Mouse (Mus musculus) MN1 (cell line): ENCODE measurements around the gene Lhx8.

ENCODE experiments used
- DNase-seq: peaks from one replicate; pipeline ENCODE4 v3.0.0-alpha.2; 2016; ENCODE audit warnings: low spot score

The Lhx8 gene

DNA sequence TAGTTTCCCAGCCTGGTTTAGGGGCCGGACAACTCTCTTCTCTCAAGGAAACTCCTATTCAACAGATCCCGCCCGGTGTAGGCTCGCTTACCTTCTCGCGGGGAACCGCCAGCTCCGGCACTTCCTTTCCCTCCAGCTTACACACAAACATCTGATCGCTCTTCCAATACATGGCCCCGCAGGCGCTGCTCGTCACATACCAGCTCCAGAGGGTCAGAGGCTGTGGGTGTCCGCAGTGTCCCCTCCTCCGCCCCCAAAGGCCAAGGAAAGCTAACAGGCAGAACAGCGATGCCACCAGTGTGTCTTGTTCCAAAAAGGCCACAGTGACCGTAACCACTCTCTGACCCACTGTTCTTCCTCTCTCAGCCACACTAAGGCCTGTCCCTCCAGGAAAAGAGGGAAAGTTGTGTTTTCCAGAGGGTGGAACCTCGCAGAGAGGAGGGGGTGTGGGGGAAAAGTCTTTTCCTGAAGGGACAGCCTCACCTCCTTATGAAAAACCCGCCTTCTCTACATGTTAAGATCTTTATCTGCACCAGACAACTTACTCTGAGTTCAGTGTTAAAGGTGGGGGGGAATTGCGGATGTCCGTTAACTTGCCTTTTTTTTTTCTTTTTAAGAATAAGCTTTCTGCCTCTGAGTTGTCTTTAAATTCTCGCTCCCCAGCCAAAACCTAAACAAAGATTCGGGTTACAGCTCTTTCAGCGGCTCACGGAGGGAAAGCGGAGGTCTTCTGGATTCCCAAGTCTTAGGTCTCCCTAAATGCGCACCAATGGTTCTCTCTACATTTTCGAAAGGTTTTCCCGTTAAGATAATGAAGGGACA, at the start of gene Lhx8:
TSS of gene Lhx8 (minus strand) at position 479 of the 822 bp plus-strand sequence.
- no peak for DNase-seq

DNA sequence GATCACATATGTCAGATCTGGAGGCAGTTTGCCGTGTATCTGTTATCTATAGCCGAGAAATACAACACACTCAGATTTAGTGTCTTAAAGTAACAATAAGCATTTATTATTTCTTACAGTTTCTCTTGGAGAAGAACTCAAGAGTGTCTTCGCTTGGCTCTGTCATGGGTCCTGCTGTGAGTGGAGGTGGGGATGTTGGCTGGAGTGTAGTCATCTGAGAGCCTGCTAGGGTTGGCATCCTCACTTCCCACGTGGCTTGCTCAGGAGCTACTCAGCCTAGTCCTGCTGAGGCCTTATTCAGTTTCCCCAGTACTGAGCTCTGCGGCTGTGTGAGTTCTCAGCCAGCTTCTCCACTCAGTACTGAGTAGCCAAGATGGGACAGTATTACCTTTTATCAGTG, 43.1 kb upstream of the Lhx8 start:
- DNase-seq = no peak

DNA sequence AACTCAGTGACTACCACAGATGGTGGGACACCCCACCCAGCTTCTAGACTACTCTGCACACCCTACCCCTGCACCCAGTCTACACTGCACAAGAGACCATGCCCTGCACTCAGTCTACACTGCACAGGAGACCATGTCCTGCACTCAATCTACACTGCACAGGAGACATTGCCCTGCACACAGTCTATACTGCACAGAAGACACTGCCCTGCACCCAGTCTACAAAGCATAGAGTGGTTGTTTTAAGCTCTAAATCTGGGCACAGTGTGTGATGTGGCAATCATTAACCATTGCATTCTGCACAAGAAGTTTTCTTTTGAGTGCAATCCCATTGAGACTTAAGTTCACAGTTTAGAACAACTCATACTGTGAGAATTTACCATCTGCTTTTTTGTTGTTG, 42.2 kb upstream of the Lhx8 start:
- DNase-seq = no peak

DNA sequence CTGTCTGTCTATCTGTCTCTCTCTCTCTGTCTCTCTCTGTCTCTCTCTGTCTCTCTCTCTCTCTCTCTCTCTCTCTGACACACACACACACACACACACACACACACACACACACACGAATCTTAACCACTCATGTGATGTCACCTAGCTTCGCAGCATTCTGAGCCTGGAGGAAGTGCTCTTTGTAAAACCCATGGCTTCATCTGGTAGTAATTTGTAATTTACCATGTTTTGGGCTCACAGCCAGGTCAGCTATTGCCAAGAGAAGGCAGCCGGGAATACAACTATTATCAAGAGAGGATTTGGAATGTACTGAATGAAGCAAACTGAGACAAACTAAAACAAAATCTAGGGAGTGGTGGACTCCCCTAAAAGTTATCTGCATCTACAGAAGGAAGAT, 36.9 kb upstream of the Lhx8 start:
- DNase-seq = no peak

DNA sequence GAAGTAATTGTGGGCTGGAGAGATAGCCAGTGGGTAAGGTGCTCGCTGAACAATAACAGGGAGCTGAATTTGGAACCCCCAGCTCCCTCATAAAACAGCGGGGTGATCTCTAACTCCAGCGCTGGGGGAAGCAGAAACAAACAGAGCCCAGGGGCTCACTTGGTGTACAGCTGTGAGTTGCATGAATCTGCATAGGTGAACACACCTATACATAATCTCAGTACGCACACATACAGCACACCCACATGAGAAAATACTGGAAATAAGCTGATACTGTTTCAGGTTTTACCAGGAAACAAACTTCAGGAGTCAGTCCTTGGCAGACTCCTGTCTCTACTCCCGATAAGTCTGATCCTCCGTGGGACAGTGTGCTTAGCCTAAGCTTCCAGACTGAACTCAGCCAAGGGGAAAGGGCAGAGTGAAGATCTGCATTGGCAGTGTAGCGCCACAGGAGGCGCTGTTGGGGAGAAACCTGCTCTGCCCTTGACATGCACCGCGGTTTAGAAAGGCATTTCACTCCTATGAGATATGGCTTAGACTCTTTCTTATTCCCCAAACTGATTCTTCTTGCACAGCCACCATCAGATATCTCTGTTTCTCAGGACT, 34.2 kb upstream of the Lhx8 start:
- no peak for DNase-seq

DNA sequence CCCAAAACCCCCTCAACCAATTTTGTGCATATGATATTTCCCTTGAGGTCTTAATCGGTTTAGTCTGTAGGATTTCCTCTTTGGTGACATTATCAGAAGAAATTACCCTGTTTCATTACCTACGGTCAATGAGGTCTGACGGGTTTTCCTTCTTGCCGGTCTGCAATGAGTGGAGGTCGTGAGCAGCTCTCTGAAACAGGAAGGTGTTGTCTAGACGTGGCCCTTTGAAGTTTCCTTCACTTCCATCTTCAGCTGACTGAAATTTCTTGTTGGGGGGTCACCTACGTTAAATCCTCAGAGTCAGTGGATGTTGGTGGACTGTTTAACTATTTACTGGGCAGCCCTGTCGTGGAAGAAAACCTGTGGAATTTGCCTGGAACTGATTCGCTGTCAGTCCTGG, 33.0 kb upstream of the Lhx8 start:
- no peak for DNase-seq

DNA sequence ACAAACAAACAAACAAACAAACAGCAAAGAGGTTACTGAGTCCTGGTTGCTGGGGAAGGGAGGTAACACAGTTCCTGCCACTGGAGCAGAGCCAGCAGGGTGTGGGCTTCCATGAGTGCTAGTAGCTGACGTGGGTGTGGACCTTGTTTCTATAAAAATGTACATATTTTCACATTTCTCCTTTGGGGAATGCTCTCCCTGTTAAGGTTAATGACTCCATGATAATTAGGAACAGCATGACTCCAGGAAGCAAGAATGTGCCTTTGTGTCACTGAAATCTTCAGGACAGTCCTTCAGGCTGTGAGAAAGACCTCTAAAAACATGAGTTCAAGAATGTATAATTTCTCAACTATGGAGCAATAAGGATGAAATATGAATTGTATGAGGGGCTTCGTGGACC, 28.8 kb upstream of the Lhx8 start:
- no peak for DNase-seq

DNA sequence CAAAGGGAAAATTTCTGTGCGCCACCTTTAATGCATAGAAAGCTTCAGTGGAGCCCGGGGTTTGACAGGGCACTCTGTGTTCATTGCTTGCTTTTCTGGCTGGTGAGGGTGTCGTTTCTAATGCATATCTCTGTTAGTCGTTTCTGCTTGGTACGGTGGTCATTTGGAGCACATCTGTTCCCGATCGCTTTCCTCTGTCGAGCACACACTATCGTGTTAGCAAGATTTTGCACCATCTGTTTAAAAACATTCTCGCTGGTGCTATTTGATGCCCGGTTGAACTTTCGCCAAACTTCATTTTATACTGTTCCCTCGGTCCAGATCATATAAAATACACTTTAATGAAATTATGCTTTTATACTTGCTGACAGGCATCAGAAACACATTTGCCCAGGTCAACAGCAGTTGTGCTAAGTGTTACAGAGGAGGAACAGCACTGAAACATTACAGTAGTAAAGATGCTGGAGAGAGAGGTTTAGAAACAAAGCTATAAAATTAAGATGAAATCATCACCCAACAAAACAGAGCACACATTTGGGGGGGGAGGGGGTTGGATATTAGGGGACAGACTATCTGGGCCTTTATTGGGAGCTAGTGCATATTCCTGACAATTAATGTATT, 9.9 kb upstream of the Lhx8 start:
- no peak for DNase-seq

DNA sequence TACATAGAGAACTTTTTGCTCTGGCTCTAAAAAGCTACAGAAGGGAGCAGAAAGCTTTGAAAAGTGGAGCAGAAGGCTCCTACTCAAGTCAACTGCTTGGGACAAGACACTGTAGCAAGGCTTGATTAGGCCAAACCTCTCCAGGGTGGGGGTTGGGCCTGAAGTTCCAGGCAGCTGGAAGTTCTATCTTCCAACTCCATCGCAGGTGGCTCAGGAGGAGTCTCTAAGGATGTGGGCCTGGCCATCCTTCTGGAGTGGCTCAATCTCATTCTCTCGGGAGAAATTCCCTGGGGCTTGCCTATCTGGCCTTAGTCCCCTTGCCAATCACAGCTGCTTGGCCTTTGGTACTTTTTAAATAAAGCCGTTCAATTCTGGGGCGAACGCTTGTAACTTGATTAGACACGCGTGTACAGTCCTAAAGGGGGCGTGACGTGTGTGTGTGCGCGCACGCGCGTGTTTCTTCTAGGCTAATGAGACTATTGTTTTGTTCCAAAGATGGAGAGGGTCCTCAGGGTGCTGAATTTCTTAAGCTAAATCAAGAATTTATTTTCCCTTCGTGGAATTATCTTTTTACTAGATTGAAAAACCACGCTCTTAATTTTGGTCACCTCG, 9.3 kb upstream of the Lhx8 start:
- no peak for DNase-seq

DNA sequence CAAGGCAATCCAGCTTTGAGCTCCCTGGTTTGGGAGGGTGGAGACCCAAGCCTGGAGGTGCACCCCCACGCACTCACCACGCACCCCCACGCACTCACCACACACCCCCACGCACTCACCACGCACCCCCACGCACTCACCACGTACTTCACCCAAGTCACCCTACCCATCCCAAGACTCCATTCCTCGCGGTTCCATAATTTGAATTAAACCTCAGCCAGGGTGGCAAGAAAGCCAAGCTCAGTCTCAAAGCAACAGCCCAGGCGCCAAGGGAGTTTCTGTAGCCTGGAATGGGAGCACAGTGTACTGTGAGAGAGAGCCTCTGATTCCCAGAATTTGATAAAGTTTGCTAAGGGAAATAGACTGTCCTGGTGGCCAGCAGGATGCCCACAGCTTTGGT, 4.3 kb upstream of the Lhx8 start:
- no peak for DNase-seq

DNA sequence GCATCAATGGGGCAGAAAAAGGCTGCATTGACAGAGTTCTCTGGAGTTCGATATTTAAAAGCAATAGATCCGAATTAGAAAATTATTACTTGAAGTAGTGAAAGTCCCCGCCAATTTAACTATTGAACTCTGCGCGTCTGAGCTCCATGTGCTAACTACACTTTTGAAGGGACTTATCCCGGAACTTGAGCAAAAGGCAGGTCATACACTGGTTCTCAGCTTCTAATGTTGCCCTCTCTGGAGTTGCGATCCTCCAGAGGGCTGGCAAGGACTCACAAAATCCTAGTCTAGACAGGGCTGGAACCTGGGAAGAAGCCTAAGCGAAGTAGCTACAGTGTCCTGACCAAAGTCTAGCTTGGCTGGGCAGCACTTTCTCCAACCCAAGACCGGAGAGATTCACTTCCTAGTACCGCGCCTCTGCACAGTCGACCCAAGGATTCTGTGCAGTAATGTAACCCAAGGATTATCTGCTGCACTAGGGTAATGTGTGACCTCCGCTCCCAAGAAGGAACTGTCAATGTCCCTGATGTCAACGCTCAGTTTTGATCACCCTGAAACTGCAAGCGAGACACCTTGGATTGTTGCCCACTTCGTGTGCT, 3.0 kb upstream of the Lhx8 start:
- DNase-seq = no peak

DNA sequence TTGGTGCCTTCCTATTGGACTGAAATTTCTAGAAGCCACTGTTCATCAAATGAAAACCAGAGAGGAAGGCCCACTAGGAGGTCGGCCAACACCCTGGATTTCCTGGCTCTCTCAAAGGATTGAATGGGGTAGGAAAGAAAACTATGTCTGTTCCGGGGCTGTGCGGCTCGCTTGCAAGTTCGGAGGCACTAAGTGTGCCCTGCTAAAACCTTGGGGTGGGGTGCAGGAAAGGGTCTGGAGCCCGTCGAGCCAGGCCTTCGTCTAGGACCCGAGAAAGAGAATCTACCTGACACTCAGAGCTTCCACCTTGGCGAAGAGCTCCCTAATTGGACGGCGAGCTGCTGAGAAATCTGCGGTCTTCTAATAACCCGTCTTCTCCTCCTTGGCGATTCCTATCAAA, 2.5 kb upstream of the Lhx8 start:
- no peak for DNase-seq

DNA sequence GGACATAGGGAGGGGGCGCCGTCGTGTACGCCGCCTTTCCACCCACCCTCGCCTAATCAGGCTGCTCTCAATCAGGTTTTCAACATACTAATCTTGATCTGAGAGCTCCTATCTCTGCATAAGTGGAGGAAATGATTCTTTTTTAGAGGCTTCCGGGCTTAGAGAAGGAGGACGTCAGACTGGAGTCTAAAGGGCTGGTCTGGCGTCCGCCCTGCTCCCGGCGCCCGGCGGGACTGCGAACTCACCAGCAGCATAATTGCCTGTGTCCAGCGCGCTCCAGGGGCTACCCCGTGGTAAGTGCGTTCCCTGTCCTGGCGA, 1.7 kb upstream of the Lhx8 start:
- DNase-seq = no peak

DNA sequence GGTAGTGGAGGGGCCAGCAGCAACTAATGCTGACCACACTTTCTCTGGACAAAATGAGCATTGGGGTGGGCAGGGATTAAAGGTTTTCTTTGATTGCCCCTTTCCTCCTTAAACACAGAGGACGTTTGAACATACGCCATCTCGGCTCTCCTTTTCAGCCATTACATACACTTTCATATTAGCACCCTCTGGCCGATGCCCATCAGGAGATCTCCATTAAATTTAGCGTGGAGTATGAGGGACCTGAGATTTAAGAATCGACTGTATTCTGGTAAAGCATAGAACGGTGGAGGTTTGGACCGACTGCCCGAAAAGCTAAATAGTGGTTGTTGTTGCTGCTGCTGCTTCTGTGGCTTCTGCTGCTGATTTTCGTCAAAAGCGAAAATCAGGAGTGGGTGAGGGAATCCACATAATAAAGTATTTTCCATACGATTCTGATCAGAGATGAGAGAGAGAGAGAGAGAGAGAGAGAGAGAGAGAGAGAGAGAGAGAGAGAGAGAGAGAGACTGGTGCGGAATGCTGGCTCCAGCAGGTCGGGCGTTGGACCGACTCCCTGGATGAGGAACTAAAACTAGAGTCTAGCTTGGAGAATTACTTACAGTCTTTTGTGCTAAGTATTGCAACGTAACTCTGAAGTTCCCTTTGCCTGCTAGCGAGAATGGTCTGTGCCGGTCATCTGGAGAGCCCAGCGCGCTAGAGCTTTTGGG, 1.2 kb upstream of the Lhx8 start:
- DNase-seq = no peak

DNA sequence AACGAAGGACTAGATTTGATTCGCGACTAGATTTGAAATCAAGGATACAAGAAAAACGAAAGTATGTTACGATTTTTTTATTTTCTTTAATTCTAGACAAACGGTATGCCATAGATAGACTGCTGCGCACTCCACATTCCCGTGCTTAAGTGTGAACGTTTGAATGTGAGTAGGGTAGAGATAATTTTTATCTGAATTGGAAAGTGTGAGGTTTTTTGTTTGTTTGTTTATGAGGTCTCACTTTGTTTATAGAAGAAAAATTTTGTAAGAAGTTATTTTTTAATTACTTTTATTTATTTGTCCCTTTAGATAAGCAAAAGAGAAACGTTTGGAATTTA, 513 bp upstream of the Lhx8 start:
- no peak for DNase-seq

DNA sequence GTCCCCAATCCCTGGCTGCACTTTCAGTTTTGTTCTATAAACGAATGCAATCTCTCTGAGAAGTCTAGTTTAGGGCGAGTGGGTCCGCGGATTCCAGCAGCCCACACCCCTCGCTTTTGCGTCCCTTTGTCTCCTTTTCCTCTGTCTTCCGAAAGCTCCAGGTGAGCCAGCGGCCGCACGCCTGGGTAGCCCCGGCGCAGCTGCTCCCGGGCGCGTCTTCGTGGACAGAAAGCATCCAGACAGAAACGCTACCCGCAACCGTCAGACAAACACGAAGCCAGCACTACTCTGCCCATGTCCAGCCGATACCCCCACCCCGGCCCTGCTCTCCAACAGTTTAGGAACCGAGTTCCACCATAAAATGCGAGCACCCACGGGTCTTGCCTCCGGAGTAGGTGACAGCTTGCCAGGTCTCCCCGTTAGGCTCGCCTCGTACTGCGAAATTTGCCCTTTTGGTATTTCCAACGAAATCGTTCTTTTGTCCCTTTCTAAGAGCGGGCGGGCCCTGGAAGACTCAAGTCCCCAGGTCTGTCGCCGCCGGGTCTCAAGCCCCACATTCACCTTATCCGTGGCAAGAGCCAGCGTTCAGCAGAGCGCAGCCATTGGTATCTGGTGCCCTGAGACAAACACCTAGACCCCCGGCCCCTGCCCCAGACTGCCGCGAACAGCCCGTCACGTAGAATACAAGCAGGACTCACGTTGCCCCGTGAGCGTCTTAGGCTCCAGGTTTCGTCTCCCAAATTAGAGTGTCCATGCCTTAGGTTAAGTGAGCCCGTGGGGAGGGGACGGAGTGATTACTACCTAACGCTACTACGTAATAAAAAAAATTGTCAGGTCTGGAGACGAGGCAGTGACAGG, 907 bp downstream of the Lhx8 start:
- no peak for DNase-seq

DNA sequence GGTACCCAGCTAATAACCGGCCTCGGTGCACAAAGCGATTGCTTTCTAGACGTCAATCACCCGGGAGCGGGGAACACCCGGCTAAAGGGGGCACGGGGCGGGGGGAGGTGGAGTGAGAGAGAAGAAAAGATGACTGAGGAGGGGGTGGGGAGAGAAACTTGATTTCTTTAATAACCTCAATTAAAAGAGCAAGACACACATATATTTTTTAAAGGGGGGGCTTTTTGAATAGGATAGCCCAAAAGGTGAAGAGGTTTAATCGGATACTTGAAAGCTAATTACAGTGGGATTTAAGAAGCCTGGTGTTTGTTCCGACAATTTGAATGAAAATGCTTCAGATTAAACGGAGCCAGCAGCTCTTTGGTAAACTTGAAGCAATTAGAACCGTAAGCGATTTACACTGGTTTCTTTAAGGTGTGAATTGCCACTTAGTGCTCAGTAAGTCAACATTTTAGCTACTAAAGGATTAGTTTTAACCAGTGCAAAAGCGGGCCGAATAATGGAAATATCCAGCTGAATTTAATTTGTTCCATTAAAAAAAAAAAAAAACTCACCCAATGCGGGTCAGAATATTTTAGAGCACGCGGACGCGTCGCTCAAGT, 1.6 kb downstream of the Lhx8 start:
- DNase-seq = no peak

DNA sequence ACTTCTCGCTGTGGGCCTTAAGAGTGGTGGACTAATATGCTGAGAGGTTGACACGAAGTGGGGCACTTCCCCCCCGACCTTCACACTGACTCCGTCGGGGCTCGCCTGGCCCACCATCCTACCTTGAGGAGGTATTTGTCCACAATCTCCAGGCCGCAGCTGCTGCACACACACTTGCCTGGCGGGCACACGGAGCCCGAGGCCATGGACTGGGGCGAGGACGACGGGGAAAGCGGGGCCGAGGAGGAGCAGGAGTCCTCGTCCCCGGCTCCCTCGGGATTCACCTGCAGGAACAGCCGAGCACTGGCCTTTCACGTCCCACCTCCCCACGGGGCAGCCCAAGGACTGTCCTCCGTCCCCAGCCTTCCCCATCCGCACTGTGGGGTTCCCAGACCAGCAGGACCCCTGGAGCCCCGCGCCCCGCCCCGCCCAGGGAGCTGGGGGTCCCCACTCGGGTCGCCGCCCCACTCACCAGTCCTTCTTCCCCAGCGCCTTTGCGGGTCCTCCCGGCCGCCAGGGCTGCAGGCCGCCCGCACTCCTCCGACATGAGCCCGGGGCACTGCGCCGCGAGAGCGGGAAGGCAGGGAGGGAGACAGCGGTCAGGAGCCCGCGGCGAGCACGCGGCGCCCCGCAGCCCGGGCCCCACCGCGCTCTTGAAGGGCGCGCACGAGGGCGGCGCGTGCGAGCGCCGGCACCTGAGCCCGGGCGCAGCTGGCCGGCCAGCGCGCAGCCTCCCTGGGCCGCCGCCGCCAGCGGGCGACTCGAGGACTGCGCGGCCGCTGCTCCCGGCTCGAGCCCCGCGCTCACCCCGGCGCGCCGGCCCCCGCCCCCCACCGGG, 2.4 kb downstream of the Lhx8 start:
- DNase-seq = no peak

DNA sequence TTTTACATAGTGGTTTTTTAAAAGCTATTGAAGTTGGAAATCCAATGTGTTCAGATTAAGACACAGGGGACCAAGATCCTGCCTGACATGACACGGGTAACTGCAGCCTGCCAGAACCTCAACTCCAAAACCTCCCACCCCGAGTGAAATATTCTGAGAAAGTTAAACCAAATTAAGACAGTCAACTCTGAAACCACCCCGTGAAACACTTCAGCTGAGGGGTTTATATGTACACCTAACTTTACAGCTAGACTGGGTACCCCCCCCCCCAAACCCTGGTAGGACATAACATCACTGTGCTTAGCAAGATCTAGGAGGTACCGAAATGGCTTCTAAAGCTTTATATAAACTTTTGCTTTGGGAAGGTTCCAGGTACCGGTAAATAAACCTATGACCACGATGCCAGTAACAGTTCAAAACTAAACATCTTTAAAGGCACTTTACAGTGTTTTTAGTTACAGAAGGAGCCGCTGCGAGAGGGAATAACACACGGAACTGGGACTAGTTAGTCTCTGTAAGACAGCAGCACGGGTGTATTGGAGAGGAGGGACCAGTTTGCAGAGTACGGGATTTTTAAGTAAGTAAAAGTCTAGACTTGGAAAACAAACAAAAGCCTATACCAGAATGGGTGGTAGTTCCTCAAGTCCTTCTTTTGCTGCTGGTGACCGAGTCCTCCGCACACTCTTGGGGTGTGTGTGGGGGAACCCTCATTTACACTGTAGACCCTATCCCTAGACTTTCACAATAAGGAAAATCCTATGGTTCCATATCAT, 3.2 kb downstream of the Lhx8 start:
- no peak for DNase-seq
